Mouse (Mus musculus) ovary, adult 18-20 months (tissue): ENCODE results near the gene Sirt4.
"Not testable (repeated sequence)": the region's sequence is repeated elsewhere in the genome, so short reads cannot be mapped to it uniquely, and the experiment has no call there.

Source experiments
- DNase-seq: peaks from one replicate; pipeline ENCODE4 v3.0.0; 2022; ENCODE audit warnings: low spot score, mixed read lengths

Gene Sirt4

DNA sequence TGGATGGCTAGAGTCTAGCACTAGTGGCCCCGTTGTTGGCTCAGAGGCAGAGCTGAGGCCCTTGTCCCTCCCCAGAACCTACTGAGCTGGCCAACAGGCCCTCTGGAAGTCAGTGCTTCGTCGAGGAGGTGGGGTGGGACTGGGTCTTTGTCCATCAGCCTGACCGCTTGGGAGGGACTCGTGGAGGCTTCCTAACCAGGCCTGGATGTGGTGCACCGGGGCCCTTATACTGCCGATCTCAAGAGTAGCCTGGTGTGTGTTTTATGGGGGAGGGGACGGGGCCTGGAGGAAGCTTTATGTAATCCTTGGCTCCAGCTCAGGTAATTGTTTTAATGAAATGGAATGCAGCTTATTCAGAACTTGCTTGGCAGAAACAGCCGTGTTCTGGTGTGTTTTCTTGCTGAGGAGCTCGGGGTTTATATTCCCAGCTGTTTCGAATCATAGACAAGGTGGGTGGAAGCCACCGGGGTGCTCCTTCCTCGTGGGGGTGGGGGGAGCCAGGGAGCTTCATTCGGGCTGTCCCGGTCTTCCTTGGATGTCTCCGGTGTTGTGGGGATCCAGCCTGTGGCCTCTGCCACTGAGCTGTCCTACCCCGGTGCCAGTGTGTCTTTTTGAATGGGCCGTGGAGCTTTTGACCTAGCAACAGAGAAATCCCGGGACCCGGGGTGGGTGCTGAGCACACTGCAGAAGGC lies 30.5 kb upstream of the Sirt4 start:
- DNase-seq, result no peak

DNA sequence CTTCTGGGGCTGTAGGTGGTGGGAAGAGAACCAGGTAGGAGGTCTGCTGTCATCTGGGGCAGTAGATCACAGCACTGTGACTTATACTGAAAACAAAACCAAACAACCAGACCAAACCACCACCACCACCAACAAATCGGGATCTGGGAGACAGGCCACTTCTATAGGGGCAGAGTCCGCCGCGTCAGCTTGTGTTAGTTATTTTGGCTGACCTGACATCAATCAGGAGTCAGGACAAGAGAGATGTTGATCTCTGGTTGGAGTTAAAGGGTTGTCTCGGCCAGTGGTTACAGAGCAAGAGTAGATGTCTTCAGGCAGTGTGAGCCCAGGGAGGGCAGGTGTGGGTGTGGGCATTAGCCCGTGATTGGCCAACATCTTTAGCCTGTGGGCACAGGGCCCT lies 29.8 kb upstream of the Sirt4 start:
- no peak for DNase-seq

DNA sequence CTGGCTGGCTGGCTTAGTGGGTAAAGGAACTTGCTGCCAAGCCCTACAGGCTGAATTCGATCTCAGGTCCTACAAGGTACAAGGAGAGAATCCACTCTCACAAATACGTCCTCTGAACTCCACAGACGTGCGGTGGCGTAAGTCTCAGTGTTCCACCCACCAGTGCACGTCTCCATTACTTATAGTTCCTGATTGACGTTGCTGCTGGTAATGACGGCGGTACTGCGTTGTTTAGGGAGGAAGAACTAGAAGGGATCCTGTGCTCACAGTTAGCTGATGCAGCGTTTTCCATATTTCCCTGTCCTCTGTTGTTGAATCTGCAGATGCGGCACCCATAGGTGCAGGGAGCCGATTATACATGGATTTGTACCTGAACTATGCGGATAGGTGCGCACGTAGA lies 29.2 kb upstream of the Sirt4 start:
- no peak for DNase-seq

DNA sequence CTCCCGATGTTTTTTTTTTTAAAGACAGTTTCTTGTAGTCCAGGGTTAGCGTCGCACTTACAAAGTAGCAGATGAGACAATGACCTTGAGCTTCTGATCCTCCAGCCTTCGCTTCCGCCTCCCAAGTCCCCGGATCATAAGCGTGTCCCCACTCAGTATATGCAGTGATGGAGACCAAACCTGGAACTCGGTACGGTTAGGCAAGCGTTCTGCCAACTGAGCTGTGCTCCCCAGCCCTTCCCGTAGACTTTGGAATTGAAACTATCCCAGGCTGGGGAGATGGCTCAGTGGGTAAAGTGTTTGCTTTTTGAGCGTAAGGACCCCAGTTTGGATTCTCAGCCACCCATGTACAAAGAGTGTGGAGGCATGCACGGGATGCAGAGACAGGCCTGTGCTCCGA lies 28.7 kb upstream of the Sirt4 start:
- DNase-seq, result no peak

DNA sequence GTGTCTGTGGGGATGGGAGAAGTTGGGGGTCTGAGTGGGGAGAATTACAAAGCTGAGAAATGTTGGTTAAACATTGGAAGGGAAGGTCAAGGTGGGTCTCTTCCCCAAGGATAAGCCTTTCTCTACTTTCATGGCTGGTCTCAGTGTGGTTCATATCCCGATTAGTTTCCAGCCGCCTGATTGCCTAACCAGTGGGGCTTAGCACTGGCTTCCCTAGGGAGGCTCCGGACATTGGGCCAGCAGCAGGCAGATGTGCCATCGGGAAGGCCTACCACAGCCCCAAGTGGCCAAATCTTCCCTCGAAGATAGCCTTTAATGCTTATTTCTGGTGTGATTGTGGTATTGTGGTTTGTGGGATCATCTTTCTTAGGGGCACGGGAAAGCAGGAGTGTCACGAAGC lies 27.9 kb upstream of the Sirt4 start:
- no peak for DNase-seq

DNA sequence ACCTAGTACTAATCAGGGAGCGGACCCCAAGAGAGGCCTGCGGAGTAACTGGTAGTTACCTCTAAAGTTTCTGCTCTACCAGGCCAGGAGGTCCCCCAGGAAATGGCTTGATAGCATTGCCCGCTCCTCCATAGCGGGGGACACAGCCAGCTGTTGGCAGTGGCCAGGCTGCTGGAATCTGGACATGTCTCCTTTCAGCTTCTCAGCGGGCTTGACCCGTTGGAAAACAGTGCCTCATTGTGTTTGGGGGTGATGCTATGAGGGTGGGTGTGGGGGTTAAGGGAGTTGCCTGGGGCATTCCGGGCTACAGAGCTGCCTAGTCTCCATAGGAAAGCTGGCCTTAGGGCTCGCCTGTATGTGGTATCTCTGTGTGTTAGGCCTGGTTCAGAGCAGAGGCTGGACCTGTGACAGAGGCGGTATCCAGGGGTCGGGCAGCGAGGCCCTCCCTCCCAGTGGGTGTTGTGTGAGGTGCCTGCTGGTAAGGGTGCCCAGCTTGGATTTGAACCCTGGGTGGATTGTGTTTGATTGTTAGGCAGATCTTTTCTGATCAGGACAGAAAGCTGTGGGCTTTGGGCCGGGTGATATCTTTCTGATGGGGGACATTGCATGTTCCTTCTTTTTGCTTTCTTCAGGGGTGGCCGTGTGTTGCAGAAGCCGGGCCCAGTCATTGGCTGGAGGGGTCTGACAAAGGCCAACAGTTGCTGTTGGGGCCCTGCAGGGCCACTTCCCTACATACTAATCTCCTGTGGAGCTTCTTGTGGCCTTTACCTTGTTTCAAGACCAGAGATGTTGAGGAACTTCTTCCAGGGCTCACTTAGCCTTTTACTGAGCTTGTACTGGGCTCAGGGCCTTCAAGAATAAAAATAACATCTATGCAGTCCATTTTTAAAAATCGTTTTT lies 25.5 kb upstream of the Sirt4 start:
- no peak for DNase-seq

DNA sequence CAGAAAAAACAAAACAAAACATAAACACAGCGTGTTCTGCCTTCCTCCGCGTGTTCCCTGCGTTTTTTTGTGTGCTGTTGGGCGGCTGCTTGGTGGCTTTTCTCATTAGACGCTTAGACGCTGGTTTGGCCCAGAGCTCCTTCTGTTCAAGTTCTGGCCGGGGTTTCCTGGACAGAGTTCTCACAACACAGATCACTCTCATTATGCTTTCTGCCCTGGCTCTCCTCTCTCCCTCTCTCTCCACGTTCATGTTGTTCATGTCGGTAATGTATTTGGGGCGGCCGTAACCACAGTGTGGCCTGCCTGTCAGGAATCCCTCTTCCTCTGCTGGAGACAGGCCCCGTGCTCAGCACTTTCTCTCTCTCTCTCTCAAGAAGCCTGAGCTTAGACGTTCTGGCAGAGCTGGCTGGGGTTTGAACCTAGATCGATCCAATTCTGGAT lies 24.8 kb upstream of the Sirt4 start:
- DNase-seq, result no peak

DNA sequence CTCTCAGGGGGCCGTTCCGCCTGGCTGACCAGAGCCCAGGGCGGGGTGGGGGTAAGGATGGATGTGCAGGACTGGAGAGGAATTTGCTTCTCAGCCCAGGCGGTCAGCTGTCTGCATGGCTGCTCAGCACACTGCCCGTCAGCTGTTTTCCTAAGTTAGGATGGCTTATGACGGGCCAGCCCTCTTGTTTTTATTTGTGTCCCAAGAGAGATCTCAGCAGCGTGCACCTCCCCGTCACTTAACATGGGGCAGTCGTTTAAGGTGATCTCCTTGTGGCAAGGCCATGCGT lies 24.3 kb upstream of the Sirt4 start:
- DNase-seq, result no peak

DNA sequence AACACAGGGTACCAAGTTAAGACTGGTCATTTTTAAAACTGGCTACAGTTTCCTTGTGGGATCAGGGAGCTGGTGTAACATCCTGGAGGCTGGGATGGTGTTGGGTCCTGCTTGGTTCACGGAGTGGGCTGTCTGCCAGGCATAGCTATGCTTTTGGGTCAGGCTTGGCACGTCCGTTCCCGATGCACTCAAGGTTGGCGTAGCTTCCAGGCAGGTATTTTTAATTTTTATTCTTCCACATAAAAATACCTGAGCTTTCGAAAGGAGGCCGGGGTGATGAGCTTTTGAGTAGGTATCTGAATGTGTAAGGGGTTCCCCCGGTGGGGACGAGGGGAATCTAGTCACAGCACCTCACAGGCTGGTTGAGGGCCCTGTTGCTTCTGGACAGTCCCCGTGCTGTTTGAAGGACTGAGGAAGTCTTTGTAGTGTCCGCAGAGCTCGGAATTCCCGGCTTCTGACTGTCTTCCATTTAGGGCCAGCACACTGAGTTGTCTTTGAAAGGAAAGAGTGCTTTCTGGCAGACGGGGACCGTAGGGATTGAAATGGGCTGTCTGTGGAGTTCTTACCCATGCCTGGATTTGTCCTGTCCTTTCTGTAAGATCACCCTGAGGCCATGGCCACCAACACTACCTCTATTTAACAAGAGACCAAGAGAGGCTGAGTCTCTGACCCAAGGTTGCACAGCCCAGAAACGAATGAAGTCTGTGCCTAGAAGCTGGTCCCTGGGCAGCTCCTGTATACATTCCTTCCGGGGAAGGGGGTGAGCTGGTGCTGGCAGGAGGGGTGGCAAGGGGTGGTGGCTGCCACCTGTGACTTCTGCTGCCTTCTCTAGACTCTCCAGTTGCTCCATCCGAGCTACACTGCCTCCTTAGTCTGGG lies 23.7 kb upstream of the Sirt4 start:
- no peak for DNase-seq

DNA sequence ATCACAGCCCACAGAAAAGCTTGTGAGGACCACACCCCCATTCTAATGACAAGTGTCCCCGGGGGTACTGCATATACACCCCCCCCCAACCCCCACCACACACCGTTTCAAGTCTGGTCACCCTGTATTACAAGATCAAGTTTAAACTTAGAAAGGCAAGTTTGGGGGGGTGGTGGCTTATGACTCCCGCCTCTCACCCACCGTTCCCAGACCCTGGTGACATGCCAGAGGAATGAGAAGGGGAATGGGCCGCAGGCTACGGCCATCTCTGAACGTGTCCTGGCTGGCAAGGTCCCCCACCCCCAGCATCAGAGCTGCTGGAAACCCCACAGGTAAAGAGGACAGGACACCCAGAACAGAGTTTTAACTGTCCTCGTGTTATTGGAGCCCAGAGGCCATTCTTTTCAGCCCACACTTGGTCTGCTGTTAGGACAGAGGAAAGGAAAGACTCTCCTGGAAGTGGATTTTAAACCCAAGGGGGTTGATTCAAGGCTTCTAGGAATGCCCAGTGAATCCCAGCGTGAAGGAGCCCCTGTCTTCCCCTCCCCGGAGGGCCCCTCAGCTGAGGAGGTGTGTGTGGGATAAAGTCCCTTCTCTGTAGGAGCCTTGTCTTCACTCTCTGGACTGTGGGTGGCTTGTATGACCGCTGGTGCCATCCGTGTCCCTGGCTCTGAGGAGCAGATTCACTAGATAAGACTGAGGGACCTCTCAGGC lies 22.9 kb upstream of the Sirt4 start:
- DNase-seq, result no peak

DNA sequence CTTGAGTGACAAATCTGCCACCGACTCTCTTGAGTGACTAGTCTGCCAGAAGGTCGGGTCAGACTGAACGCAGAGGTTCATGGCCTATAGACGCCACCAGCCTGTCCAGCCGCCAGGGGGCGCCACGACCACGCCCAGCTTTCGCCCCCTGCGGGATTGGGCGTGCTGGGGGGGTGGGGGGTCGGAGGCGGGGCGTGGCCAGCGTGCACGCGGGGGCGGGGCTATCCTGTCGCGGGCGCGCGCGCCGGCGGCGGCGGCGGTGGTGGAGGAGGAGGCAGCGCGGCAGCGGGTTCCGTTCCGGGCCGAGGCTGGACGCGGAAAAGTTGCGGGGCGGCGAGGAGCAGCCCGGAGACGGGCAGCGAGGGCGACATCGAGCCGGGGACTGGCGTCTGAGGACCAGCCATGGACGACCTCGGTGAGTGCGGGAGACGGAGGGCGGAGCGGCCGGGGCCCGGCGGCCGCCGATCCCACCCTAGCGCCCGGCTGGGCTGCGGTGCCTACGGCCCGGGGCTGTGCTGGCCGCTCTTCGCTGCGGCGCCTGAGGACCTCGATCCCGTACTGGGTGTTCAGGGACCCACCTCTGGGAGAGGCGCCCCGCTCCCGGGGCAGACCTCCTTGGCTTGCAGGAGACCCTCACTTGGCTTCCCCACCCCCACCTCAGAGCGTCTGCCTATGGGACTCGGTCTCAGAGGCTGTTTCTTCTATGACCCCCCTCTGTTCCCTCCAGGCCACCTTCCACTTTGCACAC lies 22.1 kb upstream of the Sirt4 start, which contains the start of gene Pxn:
Gene Pxn (plus strand): TSS at position 223 of the 748 bp plus-strand sequence.
- peak; percentile 83 for DNase-seq

DNA sequence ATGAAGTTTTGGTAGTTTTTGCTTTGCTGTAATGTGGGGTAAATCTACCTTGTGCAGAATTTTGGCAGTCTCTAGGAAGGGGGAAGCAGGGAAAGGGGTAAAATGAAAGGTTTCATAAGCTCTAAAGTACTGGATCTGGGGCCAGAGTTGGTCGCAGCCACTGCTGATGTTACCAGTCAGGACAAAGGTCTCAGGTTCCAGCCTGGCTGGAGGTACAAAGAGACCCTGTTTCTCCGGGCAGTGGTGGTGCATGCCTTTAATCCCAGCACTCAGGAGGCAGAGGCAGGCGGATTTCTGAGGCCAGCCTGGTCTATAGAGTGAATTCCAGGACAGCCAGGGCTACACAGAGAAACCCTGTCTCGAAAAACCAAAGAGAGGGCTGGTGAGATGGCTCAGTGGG lies 21.1 kb upstream of the Sirt4 start:
- DNase-seq, result not testable (repeated sequence)

DNA sequence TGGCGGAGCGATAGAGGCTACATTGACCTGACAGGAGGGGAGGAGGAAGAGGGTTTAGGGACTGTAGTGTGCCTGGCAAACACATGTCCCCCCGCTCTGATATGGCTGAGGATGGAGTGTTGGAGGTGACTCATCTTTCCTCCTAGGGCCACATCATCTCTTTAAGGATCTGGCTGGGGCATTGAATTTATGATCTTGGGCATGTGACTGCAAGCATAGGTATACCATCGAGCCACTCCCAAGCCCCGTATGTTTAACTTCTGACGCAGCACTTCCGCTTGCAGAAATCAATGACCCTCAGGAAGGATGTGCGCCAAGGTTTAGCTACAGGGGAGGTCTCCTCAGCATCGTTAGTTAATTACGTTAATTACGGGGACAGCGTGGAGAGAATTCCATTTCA lies 18.5 kb upstream of the Sirt4 start:
- no peak for DNase-seq

DNA sequence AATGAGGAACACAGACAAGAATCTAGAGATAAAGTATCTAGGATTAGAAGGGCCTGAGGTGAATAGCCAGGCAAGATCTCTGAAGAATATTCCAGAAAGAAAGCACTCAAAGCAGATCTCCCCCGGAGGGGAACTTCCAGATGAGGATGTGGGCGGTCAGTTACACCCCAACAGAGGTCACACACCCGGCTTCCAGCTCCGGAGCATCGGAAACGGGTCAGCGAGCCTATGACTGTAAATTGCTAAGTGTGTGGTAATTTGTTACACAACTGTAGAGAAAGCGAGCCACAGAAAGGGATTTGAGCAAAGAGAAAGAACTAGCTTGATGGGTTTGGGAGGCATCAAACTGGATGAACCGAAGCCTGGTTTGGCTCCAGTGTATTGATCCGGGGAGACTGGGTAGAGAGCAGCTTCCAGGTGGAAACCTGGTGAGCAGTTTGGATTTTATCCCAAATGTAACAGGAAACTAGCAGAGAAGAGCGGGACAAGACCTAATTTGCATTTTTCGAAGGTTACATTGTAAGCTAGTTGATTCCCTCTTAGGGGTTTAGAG lies 15.9 kb upstream of the Sirt4 start:
- no peak for DNase-seq

DNA sequence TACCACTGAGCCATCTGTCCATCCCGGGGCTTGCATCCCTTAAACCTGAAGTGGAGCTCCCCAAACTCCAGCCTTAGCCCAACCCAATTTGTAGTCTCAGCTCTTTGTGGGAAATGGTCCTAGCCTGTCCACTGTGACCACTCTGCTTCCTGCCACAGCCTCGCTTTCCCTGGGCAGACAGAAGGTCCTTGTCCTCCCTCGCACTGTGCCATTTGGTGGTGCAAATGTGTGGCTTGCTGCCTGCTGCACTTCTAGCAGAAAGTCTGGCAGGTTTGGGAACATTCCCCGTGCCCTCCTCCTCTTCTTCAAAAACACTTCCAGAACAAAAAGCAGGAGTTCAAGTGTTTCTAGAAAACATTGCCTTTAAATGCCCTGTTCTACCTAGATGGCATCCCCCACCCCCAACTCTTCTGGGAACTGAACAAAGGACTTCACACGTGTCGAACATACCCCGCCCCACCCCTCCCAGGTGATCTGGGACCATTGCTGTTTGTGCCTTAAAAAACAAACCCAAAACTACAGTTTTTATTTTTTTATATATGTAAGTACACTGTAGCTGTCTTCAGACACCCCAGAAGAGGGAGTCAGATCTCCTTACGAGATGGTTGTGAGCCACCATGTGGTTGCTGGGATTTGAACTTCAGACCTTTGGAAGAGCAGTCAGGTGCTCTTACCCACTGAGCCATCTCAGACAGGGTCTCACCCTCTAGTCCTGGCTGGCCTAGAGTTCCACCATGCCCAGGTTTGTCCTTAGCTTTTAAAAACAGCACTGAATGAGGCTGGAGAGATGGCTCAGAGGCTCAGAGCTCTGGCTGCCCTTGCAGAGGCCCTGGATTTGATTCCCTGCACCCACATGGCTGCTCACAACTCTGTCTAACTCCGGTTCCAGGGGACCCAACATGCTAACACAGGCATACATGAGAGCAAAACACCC lies 14.0 kb upstream of the Sirt4 start:
- no peak for DNase-seq

DNA sequence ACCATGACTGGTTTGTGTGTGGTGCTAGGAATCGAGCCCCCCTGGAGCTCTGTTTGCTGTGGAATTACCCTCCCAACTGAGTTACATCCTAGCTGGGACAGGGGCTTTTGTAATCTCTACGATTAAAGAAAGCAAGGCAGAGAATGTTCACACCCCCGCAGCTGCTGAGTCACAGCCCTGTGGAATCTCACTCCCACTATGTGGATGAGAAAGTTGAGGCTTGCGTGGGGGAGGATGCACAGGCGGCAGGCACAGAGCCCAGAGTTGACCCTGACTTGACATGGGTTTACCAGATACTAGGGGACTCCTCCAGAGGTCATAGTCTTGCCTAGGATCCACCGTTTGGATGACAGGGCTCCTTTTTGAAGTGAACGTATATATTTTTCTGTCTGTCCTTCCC lies 12.5 kb upstream of the Sirt4 start:
- no peak for DNase-seq

DNA sequence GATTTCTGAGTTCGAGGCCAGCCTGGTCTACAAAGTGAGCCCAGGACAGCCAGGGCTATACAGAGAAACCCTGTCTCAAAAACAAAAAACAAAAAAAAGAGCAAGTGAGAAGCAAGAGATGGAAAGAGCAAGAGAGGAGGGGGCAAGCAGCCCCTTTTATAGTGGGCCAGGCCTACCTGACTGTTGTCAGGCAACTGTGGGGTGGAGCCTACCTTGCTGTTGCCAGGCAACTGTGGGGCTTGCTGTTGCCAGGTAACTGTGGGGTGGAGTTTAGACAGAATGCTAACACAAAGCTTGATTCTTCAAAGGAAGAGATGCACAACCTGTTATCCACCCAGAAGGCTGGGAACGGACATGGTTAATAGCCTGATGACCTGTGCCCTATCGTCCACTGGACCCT lies 11.1 kb upstream of the Sirt4 start:
- not testable (repeated sequence) for DNase-seq

DNA sequence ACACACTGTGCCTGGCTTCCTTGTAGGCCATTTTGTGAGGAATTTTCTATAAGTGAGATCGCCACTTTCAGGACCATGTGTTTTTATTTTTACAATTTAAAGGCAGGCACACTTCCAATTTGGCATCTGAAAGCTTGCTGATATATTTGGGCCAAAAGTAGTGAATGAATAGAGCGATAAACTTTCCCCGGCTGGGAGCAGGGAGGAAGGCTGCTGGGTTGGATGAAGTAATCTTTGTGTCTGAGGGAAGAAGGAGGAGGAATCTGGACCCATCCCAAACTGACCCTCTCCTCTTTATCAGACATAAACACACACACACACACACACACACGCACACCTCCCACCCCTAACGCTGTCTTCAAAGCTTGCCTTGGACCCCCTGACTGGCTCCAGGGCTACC lies 8.9 kb upstream of the Sirt4 start:
- DNase-seq, result no peak

DNA sequence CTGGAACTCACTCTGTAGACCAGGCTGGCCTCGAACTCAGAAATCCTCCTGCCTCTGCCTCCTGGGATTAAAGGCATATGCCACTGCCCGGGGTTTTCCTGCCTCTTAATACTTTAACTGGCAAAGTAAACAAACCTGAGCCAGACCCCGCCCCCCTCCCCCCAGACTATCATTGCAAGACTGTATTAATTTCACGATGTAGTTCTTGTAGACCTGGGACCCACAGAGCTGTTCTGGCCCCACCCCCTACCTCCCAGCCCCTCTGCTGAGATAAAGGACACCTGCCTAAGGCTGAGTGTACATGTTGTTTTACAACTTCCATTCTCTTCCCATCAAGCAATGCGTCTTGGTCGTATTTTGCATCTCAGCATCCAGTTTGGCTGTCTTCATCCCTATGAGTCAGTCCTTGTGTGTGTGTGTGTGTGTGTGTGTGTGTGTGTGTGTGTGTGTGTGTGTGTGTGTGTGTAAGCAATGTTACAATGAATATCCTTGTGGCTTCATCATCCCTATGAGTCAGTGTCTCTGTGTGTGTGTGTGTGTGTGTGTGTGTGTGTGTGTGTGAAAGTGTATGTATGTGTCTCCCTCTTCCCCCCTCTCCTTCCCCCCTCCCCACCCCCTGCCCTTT lies 8.3 kb upstream of the Sirt4 start:
- no peak for DNase-seq
